Mouse (Mus musculus) T-cell, adult 2 months (primary cell): ENCODE measurements around the gene Cab39l.
"Not testable (repeated sequence)": the region's sequence is repeated elsewhere in the genome, so short reads cannot be mapped to it uniquely, and the experiment has no call there.

Source experiments
- DNase-seq: peaks from one replicate; pipeline ENCODE4 v3.0.0; 2022; ENCODE audit warnings: low spot score

The Cab39l gene

DNA sequence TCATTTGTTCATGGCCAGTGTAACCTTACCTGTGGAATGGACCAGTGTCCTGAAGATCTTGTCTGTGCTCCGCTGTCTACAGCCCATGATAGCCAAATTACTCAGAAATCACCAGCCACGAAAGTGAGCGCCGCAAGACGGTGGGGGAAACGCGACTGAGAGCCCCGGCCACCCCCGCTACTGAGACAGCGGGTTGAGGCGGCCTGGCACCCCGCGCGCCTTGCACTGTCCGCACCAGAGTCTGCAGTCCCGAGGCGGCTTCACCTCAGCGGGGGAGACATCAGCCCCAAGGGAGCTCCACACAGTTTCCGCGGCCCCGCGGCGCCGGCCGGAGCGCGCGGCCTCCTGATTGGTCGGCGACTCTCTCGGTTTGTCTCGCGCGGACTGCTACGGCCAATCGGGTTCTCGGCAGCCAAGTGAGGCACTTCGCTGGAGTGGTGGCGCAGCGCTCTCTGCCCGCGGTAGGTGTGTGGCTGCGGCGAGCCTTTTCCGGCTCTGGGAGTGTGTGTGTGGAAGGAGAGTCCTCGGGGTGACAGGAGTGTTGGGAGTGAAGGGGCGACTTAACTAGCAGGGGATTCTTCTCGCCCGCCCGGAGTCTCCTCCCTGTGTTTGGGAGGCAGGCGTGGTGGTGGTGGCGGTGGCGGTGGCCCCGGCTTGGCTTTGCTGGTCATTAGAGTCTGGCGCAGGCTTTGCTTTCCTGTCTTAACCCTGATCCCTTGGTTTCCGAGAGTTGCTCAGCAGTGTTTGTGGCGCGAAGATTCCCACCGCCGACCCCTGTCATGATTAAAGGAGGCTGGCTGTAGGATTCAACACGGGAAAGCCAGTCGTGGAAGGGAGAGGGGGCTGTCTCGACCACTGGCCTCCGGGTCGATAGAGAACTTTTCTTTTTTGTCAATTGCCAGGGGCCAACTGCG lies at the start of gene Cab39l, which contains the start of gene Setdb2:
TSS of gene Cab39l (plus strand) at position 415 of the 914 bp plus-strand sequence.
TSS of gene Setdb2 (minus strand) at position 327 of the 914 bp plus-strand sequence.
- DNase-seq: peak; percentile 97

DNA sequence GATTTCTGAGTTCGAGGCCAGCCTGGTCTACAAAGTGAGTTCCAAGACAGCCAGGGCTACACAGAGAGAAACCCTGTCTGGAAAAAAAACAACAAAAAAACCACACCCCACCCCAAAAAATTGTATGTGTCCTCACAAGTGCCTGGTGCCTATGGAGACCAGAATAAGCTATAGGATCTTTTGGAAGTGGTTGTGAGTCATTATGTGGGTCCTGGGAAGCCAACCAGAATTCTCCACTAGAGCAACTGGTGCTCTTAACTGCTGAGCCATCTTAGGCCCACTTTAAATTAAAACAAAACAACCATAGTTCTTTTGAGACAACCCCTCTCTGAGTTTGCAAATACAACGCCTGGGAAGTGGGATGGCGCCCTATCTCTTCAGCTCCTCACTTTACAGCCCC lies 45.5 kb upstream of the Cab39l start, which contains the start of gene Phf11c:
TSS of gene Phf11c (minus strand) at position 101 of the 400 bp plus-strand sequence.
- no peak for DNase-seq

- peak; percentile 49 for DNase-seq
Observed at GRCm38 (mm10) chr14:59396999-59397398, 43.8 kb upstream of the Cab39l start.

- DNase-seq: not testable (repeated sequence)
Observed at GRCm38 (mm10) chr14:59414979-59415378, 25.8 kb upstream of the Cab39l start.

- DNase-seq: no peak
Observed at GRCm38 (mm10) chr14:59418171-59418570, 22.6 kb upstream of the Cab39l start.

DNA sequence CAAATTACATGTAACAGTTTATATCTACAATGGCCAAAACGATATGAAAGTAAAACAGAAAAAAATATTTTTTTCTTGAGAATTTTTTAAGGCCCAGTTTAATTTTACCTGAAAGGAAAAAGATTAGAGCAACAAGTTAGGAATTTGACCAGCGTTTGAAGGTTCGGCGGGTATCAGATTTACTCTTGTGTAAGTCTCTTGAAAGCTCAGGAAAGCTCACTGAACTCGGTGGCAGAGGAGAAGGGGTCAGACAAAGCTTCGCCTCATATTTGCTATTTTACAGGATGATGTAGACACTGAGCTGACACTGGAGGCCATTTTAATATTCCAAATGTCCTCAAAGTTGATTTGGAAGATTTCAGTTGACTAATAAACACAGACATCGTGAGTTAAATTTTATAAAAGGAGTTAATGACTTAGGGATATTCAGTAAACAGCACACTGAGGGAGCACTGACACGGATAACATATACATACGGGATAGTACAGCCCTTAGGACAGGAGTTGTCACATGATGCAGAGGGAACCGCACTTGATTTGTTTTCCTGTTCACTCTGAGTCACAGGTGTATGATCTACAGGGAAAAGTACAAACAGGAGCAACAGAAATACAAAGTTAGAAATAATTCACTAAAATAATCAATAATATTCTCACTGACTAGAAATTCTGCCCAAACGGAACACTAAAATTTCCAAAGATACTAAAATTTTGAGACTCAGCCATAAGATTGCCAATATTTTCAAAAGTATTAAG lies 17.7 kb upstream of the Cab39l start:
- DNase-seq: no peak

- no peak for DNase-seq
Observed at GRCm38 (mm10) chr14:59430556-59430955, 10.2 kb upstream of the Cab39l start.

DNA sequence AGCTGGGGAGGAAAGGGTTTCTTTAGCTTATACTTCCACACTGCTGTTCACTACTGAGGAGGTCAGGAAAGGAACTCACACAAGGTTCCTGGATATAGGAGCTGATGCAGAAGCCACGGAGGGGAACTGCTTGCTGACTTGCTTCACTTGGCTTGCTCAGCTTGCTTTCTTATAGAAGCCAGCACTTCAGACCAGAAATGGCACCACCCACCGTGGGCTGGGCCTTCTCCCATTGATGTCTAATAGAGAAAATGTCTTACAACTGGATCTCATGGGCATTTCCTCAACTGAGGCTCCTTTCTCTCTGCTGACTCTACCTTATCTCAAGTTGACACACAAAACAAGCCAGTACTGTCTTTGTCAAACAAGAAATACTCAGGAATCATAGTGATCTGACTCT lies 6.9 kb upstream of the Cab39l start:
- no peak for DNase-seq

- DNase-seq: no peak
Observed at GRCm38 (mm10) chr14:59435206-59435605, 5.6 kb upstream of the Cab39l start.

DNA sequence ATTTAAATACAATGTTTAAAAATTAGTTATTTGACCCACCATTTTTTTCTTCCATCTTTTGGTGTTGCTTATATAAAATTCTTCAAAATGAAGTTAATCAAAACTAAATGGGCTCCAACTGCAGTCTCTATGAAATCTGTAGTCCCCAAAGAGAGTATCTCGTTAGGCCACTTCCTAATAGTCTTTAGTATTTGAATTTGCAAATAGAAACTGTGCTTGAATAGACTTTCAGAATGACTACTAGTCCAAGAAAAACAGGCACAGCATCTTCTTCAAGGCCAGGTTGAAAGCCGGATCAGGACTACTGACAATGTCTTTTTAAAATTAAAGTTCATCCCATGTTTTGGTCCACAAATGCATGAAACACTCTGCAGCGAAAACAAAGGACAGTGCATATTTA lies 3.4 kb upstream of the Cab39l start:
- DNase-seq: no peak

- no peak for DNase-seq
Observed at GRCm38 (mm10) chr14:59438505-59438904, 2.3 kb upstream of the Cab39l start.

- DNase-seq: peak; percentile 10
Observed at GRCm38 (mm10) chr14:59440039-59440438, 733 bp upstream of the Cab39l start.

- DNase-seq: no peak
Observed at GRCm38 (mm10) chr14:59441472-59441805, 667 bp downstream of the Cab39l start.

DNA sequence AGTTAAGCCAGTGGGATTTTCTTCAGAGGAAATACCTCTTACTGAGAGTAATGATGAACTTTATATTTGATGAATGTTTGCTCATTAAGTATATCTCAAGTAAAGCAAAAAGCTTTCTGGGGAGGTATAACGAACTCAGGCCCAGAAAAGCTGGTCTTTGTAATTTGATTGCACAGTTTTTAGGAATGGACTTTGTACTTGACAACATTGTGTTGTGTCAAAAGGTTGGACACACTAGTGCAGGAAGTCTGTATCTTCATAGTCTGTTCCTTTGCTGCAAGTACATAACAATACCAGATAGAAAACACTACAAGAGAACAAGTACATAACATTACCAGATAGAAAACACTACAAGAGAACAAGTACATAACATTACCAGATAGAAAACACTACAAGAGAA lies 4.6 kb downstream of the Cab39l start:
- no peak for DNase-seq

DNA sequence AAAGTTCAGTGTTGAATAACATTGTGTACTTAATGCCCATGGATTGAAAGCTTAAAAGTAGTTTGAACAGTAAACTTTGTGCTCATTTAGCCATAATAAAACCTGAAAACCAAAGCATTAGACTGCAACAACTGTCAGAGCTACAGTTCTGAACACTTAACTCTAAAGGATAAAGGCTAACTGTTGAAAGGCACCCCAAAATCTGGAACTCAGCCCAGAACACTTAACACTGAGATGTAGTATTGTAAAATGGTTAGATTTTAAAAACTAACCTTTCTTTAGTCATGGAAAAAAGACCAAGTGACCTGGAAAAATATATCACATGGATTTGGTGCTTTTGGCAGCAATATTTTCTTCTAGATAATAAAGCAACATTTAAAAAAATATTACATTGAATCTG lies 7.2 kb downstream of the Cab39l start:
- no peak for DNase-seq

DNA sequence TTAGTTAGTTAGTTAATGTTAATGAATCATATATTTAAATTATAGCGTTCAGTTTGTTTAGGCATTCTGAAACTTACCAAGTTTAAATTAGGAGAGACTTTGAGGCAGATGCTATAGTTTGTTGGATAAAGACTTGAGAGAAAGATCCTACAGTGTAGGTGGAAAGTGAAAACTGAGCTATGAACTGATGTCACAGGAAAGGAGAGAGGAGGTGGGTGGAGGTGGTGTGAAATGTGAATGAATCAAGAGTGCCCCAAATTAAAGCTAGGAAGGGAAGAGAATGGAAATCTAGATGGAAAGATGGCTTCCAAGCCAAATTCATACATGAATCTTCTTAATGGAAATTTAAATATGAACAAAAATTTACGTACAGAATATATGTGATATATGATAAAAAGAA lies 25.7 kb downstream of the Cab39l start:
- DNase-seq: no peak

DNA sequence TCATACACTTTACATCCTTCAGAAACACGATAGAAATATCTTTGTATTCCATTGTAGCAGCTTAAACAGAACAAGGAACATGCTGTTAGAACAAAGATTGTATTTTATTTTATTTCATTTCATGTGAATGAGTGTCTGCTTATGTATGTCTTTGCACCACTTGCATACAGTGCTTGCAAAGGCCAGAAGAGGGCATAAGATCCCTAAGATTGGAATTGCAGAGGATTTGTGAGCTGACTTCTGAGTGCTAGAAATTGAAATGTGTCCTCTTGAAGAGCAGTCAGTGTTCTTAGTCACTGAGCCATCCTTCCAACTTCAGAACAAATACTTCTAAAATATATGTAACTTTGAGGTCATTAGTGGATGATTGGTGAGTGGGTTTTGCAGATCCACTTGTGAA lies 27.0 kb downstream of the Cab39l start:
- no peak for DNase-seq

GRCm38 (mm10) chr14:59470781-59471180 lies 30.0 kb downstream of the Cab39l start:
- no peak for DNase-seq

DNA sequence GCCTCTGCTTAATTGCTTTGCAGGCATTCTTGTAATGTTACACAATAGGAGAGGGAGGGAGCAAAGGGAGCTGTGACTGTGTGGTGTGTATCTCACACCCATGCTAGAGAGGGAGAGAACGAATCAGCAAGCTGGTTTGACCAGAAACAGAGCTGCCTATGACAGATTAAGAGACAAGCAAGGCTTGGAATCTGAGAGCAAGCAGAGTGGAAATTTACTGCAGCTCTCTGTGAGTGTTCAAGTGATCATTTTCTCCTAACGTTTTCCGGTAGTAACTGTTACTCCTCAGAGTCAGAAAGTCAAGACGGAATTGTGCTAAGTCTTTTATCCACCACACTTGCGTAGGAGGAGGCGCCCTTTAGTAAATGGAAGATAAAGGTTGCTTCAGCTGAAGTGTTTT lies 37.9 kb downstream of the Cab39l start:
- DNase-seq: no peak

GRCm38 (mm10) chr14:59485247-59485810 lies 44.6 kb downstream of the Cab39l start:
- no peak for DNase-seq

- DNase-seq: no peak
Observed at GRCm38 (mm10) chr14:59492376-59492775, 51.6 kb downstream of the Cab39l start.

GRCm38 (mm10) chr14:59497928-59498327 lies 57.2 kb downstream of the Cab39l start:
- DNase-seq: no peak

DNA sequence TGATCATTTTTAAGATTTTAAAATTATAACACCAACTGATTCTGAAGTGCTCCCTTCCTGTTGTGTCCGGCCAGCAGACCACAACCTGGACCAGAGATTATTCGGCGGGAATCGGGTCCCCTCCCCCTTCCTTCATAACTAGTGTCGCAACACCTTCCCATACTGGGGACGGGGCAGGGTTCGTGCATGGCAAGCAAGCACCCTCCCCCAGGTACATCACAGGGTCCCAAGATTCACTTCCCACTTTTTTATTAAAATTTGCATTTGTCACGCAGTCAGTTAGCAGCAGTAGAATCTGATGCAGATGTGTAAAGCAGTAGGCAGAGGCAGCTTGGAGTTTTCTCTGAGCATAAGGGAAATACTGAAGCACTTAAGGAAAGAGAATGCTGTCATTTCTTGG lies 64.1 kb downstream of the Cab39l start:
- DNase-seq: no peak
